Mouse (Mus musculus) G1E-ER4 (cell line): Measurements from ENCODE around the gene B430218F22Rik. TPM values are rescaled to one million over a fixed set of nuclear protein-coding genes. Genes with fewer than 3 reads are reported as not detected.

Experiments used
- GATA1 ChIP-seq: IDR thresholded peaks from one replicate; pipeline ENCODE4 v1.8.0; 2012; ENCODE audit warnings: low read length, inconsistent platforms
- polyA plus RNA-seq: library from polyadenylated mRNA; stranded (reverse); fragments of >175 nt; gene quantifications from 2 replicates; pipeline ENCODE4 v1.2.3, GENCODE M21; 2012

The B430218F22Rik gene
- polyA plus RNA-seq = not detected in 2 replicates

DNA sequence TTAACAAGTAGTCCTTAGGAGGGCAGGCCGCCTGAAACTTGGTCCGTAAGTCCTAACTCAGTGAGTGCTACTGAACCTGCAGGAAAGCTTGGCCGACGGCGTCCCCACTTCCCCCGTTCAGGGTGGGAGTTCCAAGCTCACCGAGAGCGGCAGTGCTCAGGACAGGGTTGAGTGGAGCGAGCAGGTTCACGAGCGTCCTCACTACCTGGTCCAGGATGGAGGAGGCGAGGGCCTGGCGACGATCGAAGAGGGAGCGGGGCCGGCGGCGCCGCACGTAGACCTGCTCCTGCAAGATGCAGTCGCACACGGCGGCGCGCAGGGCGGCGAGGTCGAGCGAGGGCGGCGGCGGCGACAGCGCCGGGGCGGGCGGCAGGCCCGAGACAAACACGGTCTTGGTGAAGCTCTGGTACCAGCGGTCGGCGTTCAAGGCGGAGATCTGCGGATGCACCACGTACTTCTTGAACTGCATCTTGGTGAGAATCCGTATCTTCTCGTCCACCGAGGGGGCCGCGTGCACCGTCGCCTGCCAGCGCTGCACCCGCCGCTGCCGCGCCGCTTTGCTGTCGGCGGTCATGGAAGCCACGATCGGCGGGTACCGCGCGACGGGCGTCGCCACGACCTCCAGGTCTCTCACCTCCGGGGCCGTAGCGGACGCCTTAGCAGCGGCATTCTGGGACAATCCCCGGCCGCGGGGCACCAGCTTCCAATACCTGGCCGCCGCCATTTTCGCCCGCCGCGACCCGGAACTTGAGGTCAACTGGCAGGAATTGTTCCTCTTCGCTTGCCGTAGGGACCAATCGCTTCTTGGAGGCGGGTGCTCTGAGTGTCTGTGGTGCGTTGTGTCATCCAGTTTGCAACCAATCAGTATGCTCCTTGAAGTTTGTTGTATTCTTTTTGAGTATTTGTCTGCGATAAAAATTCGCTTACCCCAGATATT, at the start of gene B430218F22Rik, which contains the start of gene Mrps30:
Gene B430218F22Rik (plus strand): TSS at position 120 of the 937 bp plus-strand sequence.
Gene Mrps30 (minus strand): TSS at position 742 of the 937 bp plus-strand sequence.
- no peak for TF ChIP-seq GATA1

DNA sequence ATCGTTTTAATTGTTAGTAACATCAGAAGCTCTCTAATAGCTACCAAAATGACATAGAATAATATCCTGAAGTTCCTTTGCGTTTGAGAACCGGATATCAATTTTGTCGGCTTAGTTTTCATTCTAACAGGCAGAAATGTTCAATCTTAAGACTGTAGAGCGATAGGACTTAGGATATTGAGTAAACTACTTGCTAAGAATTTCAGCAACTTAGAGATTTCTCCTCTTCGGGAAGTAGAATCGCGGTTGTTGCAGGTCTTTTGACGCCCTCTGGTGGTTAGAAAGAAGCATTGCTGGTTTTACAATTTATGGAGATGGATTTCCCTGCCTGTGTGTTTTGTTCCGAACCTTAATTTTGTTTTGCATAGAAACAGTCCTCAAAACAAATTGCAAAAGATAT, 36.2 kb upstream of the B430218F22Rik start:
- no peak for TF ChIP-seq GATA1

DNA sequence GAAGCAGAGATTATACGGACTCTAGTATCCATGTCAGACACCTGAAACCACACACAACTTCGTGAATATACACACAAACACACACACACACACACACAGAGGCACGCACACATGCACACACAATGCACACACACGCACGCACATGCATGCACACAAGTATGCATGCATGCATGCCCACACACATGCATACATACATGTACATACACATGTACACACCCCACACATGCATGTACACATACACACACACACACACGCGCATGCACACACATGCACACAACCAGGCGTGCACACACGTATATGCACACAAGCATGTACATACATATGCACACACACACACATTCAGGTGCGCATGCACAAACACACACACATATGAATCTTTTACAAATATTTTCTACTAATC, 35.6 kb upstream of the B430218F22Rik start:
- TF ChIP-seq GATA1 = no peak

DNA sequence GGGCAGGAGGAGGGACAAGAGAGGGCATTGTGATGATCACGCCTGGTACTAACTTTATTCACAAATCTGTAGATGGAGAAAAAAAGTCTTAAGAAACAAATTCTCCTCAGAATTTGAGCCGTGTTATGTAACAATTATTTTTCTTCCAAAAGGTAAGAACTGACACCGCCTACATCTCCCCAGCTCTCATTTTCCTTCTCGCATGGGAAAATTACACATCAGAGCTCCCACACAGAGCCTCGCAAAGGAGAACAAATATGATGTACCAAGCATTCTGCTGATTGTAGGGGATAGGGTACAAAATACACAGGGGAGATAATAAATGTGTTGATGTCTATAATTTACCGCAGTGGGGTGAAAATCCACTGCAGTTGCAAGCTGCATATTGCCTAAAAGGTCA, 23.1 kb upstream of the B430218F22Rik start:
- TF ChIP-seq GATA1 = no peak

DNA sequence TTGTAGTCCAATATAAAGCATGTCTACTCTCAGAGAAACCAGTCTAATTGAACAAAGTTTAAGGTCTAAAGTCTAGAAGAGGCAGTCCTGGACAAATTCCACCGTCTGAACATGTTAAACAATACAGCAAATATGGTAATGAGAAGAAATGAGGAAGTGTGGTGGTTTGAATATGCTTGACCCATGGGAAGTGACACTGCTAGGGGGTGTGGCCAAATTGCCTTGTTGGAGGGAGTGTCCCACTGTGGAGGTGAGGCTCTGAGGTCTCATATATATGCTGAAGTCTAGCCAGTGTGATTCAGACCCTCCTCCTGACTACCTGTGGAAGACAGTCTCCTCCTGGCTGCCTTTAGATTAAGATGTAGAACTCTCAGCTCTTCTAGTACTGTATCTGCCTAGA, 20.7 kb upstream of the B430218F22Rik start:
- no peak for TF ChIP-seq GATA1

DNA sequence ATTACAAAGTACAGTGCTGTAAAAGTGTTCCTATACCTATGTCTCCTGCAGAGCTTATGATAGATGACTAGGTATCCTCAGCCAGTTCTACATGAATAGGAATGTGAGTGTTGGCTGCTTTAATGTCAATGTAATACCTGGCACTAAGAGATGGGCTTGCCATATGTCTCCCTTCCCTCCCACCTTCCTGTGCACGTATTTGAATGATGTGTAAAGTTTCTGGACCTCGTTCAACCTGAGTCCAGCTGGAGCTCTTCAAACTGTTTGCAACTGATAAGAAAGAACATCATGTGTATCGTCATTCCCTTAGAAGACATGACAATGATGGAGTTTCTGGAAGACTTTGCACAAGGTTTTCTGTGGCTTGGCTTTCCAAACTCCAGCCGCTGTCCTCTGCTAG, 13.6 kb upstream of the B430218F22Rik start:
- TF ChIP-seq GATA1 = no peak

DNA sequence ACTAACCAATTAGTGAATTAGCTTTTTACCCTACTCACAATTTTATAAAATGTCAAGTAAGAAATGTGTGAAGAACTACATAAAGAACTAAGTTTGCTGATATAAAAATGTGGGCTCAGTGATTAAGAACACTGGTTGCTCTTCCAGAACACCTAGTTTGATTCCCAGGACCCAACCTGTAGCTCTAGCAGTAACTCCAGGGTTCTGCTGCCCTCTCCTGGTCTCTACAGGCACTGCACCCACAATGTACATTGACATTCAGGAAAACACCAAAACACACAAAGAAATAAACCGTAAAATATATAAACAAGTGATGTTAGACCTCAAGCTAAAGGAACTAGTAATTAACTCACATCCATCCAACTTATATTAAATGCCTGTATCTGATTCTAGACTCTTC, 7.3 kb upstream of the B430218F22Rik start:
- no peak for TF ChIP-seq GATA1

DNA sequence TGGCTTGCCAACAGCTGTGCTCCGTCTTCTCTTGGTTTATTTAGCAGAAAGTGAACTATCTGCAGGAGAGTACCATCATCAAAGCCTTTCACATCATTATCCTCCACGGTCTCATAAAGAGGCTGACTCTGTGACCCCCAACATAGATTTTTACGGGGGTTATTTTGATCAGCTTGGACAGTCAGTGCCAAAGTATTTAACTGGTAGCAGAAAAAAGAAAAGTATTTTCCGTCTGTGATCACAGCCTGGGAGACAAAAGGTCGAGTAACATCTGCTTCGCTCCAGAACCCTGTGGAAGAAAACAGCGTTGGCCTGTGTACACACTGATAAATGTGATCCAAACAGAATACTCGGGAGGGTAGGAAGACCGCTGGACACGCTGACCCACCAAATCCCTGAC, 6.0 kb upstream of the B430218F22Rik start:
- no peak for TF ChIP-seq GATA1

DNA sequence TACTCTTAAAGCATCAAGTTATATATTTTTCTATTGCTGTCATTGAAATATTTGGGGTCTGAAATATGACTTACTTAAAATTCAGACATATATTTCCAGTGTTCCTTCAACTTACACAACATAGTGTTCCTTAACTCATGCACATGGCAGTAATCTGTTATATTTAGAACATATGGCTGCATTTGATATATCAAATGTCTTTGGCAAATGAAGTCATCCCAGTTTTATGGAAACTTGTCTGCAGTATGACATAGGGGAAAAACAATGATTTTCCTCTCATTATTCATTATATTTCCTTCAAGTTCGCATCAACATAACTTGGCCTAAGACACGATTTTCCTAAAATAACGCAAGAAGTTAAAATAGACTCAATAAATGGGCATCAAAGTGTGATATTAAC, 9.4 kb downstream of the B430218F22Rik start:
- no peak for TF ChIP-seq GATA1

DNA sequence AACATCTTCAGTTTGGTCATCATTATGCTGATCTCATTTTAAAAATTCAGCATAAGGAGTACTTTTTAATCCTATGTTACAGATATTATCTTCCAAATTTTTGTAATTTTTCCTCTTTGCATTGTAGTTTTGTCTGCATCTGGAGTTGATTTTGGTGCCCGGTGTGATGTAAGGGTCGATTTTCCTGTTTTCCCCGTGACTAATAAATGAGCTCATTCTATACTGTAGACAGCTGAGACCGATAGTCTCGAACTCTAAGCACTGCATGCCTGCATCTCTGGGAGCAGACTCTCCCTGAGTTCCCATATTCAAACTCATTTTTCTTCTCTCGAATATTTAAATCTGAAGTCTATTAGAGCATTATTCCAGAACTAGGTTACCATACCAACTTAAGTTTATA, 13.9 kb downstream of the B430218F22Rik start:
- no peak for TF ChIP-seq GATA1

DNA sequence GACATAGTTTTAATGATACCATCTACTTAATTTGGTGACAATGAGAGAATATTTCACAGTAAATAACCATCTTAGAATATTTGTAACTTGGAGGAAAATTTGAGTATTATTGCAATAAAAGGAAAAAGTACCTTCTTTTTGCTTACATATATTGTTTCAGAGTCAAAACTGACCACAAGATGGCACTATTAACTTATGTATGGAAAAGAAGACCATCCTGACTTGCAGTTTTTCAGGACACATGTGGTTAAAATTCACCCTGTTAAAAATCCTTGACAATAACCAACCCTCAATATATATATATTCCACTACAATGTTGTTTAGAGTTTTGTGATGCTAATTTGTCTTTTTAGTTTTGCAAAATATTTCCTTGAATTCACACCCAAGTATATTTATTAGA, 17.1 kb downstream of the B430218F22Rik start:
- TF ChIP-seq GATA1 = no peak

DNA sequence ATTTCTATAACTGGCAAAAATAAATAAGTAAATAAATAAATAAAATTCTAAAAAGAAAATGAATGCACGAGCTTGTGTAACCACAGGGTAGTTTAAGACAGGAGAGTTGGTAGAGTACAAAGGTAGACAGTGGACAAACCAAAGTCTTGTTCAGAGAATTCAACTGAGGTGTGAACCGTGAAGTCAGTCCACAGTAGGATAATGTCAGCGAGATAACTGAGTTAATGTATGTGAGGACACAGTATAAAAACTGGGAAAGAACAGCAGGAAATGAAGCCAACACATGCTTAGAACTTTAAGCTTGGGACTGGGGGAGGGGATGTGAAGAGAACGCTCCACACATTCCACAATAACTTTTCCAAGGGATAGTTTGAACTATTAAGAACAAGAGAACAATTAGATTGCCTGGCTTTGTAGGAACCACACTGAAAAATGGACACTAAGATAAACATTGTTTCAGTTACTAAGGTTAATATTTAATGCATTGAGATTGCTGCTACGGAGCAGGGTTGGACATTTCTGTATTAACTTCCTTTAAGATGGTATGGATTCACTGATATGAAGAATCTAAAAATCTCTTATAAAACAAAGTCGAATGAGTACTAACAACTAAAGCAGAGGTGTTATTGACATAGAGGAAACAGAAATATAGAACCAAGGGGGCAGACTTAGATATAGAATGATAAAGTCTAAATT, 25.0 kb downstream of the B430218F22Rik start:
- no peak for TF ChIP-seq GATA1

DNA sequence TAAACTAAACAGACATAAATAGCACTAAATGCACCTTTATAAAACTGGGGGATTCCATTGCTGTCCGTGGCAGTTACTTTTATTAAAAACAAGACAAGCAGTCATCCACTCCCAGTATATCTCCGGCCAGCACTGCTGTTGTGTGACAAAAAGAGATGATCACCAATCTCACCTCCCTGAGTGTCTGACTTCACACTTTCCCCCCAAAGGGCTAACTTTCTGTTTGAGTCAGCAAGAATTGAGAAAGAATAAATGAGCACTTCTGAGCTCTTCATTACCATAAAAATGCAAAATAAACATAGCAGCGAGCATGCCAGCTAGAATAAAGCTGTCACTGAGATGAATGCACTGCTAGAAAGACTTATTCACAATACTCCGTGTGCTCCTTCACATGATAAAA, 31.7 kb downstream of the B430218F22Rik start:
- no peak for TF ChIP-seq GATA1

DNA sequence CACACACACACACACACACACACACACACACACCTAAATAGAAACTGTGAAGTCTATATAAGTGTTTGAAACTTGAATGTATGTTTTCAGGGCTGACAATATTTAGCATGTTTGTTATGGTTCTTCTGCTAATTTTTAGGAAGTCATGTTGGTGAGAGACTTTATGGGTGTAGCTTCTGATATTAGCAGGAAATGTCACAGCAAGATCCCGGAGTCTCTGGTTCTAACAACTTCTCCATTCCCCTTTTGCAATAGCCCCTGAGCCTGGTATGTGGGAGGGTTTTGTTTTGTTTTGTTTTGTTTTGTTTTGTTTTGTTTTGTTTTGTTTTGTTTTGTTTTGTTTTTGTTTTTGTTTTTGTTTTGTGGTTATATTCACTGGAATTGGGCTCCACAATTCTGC, 34.0 kb downstream of the B430218F22Rik start:
- TF ChIP-seq GATA1 = no peak

DNA sequence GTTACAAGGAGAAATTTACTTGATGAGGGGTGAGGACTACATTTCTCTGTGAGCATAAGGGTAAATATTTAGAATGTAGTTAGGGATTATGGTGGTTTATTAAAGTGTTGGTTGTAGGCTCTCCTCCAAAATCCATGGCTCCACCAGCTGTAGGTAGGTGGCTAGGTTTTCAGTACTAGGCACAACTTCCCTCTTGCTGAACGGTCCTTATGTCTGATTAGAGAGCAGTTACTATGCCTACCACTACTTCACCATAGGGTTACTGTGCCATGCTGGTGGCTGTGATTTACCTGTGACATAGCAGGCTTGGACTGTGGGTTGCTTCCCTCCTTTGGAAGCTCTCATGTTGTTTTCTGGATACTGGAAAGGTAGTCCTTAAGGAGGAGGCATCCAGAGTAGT, 34.4 kb downstream of the B430218F22Rik start:
- no peak for TF ChIP-seq GATA1

Other genes starting within 250 kb of the B430218F22Rik start
- 50.6 and 67.0 TPM in 2 replicates for gene Mrps30, start 622 bp downstream of the B430218F22Rik start, polyA plus RNA-seq